Mouse (Mus musculus) megakaryocyte, embryonic 14.5 days (primary cell): Measurements from ENCODE around the gene Ndufa9. TPM values are rescaled to one million over a fixed set of nuclear protein-coding genes. Genes with fewer than 3 reads are reported as not detected.
A peak's percentile ranks its signal among the peaks of the same experiment; 100 is the strongest.

Source experiments
- H3K27me3 ChIP-seq: replicated peaks from 2 replicates; pipeline ENCODE3; 2012; ENCODE audit warnings: inconsistent platforms
- H3K36me3 ChIP-seq: replicated peaks from 2 replicates; pipeline ENCODE3; 2012; ENCODE audit warnings: low read length, inconsistent platforms, mixed read lengths
- H3K4me1 ChIP-seq: 2 replicates; pipeline ENCODE4 v1.6.1; 2012; ENCODE audit warnings: inconsistent platforms
- H3K4me3 ChIP-seq: replicated peaks from 2 replicates; pipeline ENCODE3; 2012; ENCODE audit warnings: moderate library complexity, mild to moderate bottlenecking, inconsistent platforms
- H3K9me3 ChIP-seq: 2 replicates; pipeline ENCODE4 v1.6.1; 2012; ENCODE audit warnings: inconsistent platforms
- FLI1 ChIP-seq: IDR thresholded peaks from 2 replicates; pipeline ENCODE4 v1.6.1; 2012; ENCODE audit warnings: low read length, inconsistent platforms, mixed read lengths
- GATA1 ChIP-seq: IDR thresholded peaks from 3 replicates; pipeline ENCODE4 v1.6.1; 2012; ENCODE audit warnings: mixed read lengths, low read length, inconsistent platforms, borderline replicate concordance
- polyA plus RNA-seq: library from polyadenylated mRNA; stranded (reverse); fragments of >175 nt; gene quantifications from 2 replicates; pipeline ENCODE4 v1.2.3, GENCODE M21; 2012; ENCODE audit warnings: low replicate concordance; ENCODE audit not compliant: insufficient read depth

Ndufa9 gene
- polyA plus RNA-seq, 1 experiment: 4.3 TPM

DNA sequence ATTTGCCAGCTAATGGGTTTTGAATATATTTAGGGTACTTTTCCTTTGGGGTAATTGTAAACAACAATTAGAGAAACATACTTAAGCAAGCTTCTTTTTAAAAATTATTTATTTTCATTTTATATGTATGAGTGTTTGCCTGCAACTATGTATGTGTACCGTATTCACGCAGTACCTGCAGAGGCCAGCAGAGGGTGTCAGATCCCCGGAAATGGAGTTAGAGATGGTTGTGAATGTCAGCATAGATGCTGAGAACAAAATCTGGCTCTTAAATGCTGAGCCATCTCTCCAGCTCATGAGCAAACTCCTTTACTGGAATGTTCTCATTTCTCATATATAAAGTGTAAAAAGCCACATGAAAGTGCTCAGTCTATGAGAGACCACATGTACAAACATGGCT, 42.2 kb downstream of the Ndufa9 start:
- no peak for TF ChIP-seq FLI1
- no peak for TF ChIP-seq GATA1
- peaks cover 14% of the 10 kb centered on the region; the same call in 1 of the 2 replicates for H3K9me3 ChIP-seq
- no peaks in the 10 kb centered on the region for H3K4me1 ChIP-seq
- H3K36me3 ChIP-seq: no peaks in the 10 kb centered on the region
- H3K4me3 ChIP-seq: no peak overlapping the region
- H3K27me3 ChIP-seq: peaks cover 11% of the 10 kb centered on the region

DNA sequence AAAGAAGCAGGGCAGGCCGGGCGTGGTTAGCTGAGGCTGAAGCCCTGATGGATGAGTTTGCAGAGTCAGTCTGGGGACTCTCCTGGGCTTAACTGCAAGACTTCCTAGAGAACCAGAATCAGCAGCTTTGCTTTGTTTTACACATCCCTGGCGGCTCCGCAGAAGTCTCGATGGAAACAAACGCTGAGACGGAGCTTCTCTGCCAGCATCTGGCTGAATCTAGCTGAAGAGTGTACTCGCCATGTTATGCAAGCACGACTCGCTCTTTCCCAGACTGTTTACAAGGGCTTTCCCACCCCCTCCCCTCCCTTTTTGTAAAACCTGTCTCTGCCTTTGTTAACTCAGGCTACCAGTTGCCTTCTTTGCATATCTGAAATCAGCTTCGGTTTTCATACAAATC, 46.0 kb downstream of the Ndufa9 start:
- Histone ChIP-seq H3K36me3 (no peaks in the 10 kb centered on the region), H3K27me3 (peaks cover 11% of the 10 kb centered on the region), H3K4me1 (no peaks in the 10 kb centered on the region), H3K4me3 (no peak overlapping the region), H3K9me3 (peaks cover 3% of the 10 kb centered on the region; the same call in 1 of the 2 replicates)
- no peak for TF ChIP-seq FLI1
- TF ChIP-seq GATA1: no peak

GRCm38 (mm10) chr6:126794751-126795150, 54.2 kb downstream of the Ndufa9 start:
- TF ChIP-seq GATA1 (no peak), FLI1 (no peak)
- Histone ChIP-seq H3K9me3 (no peaks in the 10 kb centered on the region), H3K4me3 (no peak overlapping the region), H3K4me1 (peaks cover 13% of the 10 kb centered on the region), H3K36me3 (no peaks in the 10 kb centered on the region), H3K27me3 (peaks cover 9% of the 10 kb centered on the region)

- peaks cover 10% of the 10 kb centered on the region for H3K27me3 ChIP-seq
- TF ChIP-seq FLI1: no peak
- TF ChIP-seq GATA1: no peak
- no peak overlapping the region for H3K4me3 ChIP-seq
- no peaks in the 10 kb centered on the region for H3K36me3 ChIP-seq
- H3K9me3 ChIP-seq: no peaks in the 10 kb centered on the region
- H3K4me1 ChIP-seq: peaks cover 13% of the 10 kb centered on the region
Measured at GRCm38 (mm10) chr6:126793689-126794088, 55.2 kb downstream of the Ndufa9 start.

DNA sequence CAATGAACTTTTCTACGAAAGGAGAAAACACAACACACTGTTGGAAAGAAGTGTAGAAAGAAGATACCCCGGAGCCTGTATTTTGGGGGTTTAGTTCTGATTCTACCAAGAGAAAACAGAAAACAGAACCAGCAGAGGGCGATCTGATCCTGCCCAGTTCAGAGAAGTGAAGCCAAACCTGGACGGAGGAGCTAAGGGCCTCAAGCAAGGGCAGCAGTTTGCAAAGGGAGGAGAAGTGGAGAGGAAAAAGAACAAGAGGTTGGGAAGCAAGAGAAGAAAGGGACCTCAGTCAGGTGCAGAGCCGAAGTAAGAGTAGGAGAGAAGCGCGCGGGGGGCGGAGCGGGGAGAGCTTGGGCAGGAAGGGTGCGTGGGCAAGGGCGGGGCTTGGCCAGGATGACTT, 57.0 kb downstream of the Ndufa9 start:
- peaks cover 13% of the 10 kb centered on the region for H3K4me1 ChIP-seq
- peak overlapping the region; percentile 92 for H3K4me3 ChIP-seq
- no peaks in the 10 kb centered on the region for H3K36me3 ChIP-seq
- peaks cover 15% of the 10 kb centered on the region for H3K27me3 ChIP-seq
- H3K9me3 ChIP-seq: no peaks in the 10 kb centered on the region
- TF ChIP-seq FLI1 (no peak), GATA1 (no peak)

GRCm38 (mm10) chr6:126791488-126791887, 57.4 kb downstream of the Ndufa9 start:
- H3K4me3 ChIP-seq: peak overlapping the region; percentile 92
- H3K36me3 ChIP-seq: no peaks in the 10 kb centered on the region
- peaks cover 15% of the 10 kb centered on the region for H3K27me3 ChIP-seq
- TF ChIP-seq FLI1 (no peak), GATA1 (no peak)
- H3K4me1 ChIP-seq: peaks cover 13% of the 10 kb centered on the region
- H3K9me3 ChIP-seq: no peaks in the 10 kb centered on the region

DNA sequence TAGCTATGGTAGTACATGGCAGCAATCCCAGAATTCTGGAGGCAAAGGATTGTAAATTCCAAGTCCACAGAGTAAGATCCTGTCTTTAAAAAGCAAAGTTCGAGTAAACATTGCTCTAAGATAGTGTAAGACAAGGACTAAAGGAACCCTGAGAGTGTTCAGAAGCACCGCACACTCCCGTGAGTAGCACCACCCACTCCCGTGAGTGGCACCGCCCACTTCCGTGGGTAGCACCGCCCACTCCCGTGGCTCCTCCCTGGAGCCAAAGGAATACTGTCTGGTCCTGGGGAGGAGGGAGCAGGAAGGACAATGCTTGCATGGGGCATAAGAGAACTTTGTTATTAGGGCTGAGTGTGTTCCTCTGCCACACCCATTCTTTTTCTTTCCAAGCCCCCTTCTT, 60.1 kb downstream of the Ndufa9 start:
- H3K4me3 ChIP-seq: no peak overlapping the region
- no peaks in the 10 kb centered on the region for H3K9me3 ChIP-seq
- H3K27me3 ChIP-seq: peaks cover 25% of the 10 kb centered on the region
- no peaks in the 10 kb centered on the region for H3K36me3 ChIP-seq
- TF ChIP-seq GATA1 (no peak), FLI1 (no peak)
- peaks cover 19% of the 10 kb centered on the region for H3K4me1 ChIP-seq

- Histone ChIP-seq H3K4me1 (peaks cover 6% of the 10 kb centered on the region), H3K36me3 (no peaks in the 10 kb centered on the region), H3K4me3 (no peak overlapping the region), H3K9me3 (no peaks in the 10 kb centered on the region), H3K27me3 (peaks cover 30% of the 10 kb centered on the region)
- TF ChIP-seq GATA1: no peak
Measured at GRCm38 (mm10) chr6:126784206-126784605, 64.7 kb downstream of the Ndufa9 start.

GRCm38 (mm10) chr6:126783651-126784066, 65.3 kb downstream of the Ndufa9 start:
- H3K4me3 ChIP-seq: no peak overlapping the region
- H3K9me3 ChIP-seq: no peaks in the 10 kb centered on the region
- no peak for TF ChIP-seq GATA1
- no peak for TF ChIP-seq FLI1
- no peaks in the 10 kb centered on the region for H3K36me3 ChIP-seq
- peaks cover 31% of the 10 kb centered on the region for H3K27me3 ChIP-seq
- peaks cover 6% of the 10 kb centered on the region for H3K4me1 ChIP-seq

- peaks cover 29% of the 10 kb centered on the region for H3K27me3 ChIP-seq
- no peak overlapping the region for H3K4me3 ChIP-seq
- TF ChIP-seq FLI1 (no peak), GATA1 (no peak)
- no peaks in the 10 kb centered on the region for H3K36me3 ChIP-seq
- no peaks in the 10 kb centered on the region for H3K9me3 ChIP-seq
- peaks cover 6% of the 10 kb centered on the region for H3K4me1 ChIP-seq
Measured at GRCm38 (mm10) chr6:126783056-126783455, 65.9 kb downstream of the Ndufa9 start.

GRCm38 (mm10) chr6:126777889-126778288, 71.0 kb downstream of the Ndufa9 start:
- Histone ChIP-seq H3K4me1 (peaks cover 8% of the 10 kb centered on the region; the same call in 1 of the 2 replicates), H3K36me3 (no peaks in the 10 kb centered on the region), H3K9me3 (no peaks in the 10 kb centered on the region), H3K27me3 (peaks cover 33% of the 10 kb centered on the region), H3K4me3 (no peak overlapping the region)
- TF ChIP-seq GATA1 (no peak), FLI1 (no peak)
